In the genomic region with DNA sequence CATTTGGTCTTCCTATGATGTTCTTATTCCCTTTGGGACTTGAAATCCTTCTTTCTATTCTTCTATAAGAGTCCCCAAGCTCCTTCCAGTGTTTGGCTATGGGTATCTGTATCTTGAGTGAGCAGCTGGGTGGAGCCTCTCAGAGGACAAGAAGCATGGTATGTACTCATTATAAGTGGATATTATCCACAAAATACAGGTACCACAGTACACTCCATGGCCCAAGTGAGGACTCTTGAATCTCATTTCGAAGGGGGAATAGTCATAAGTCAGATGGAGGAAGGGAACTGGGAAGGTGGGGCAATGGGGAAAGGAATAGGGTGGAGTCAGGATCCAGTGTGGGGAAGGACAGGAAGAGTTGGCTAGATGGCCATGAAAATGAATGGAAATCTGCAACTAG, we compare ENCODE assay signal across 31 mouse cellular contexts. TPM values are rescaled to one million over a fixed set of nuclear protein-coding genes. Genes with fewer than 3 reads are reported as not detected.
"Had no signal": no experiment of that assay in that cellular context is flagged by ENCODE, and none has a peak within 500 bp of the region (broad histone marks: within the 10 kb centered on the region; RNA-seq: fewer than 3 reads in every experiment).

No protein-coding gene starts in this region.

- H3K4me2 ChIP-seq: heart, embryonic 12.5 days; hindbrain, embryonic 13.5 days; hindbrain, embryonic 15.5 days; kidney, embryonic 15.5 days; limb, embryonic 13.5 days; limb, embryonic 15.5 days had no signal

- DNase-seq: gastrocnemius, postnatal 14 days; gastrocnemius, postnatal 36 days; heart, adult 18-20 months; heart, postnatal 14 days; heart, postnatal 36 days; kidney, adult 11 months; kidney, adult 2 months; kidney, adult 9 months; kidney, postnatal 14 days; kidney, postnatal 36 days; layer of hippocampus, adult 9-11 months; layer of hippocampus, postnatal 36 days; left cerebral cortex, postnatal 4 days had no signal

- H3K4me3 ChIP-seq: heart, embryonic 10.5 days; heart, embryonic 12.5 days; hindbrain, embryonic 13.5 days; hindbrain, embryonic 15.5 days; kidney, embryonic 15.5 days; limb, embryonic 13.5 days; limb, embryonic 15.5 days had no signal

- H3K9ac ChIP-seq: heart, embryonic 12.5 days; hindbrain, embryonic 13.5 days; hindbrain, embryonic 15.5 days; kidney, embryonic 15.5 days; limb, embryonic 13.5 days; limb, embryonic 15.5 days had no signal

- ATAC-seq: hindbrain, postnatal 0 days; intestine, embryonic 16.5 days had no signal

- H3K9me3 ChIP-seq: heart, embryonic 10.5 days; heart, embryonic 12.5 days; hindbrain, embryonic 13.5 days; hindbrain, embryonic 15.5 days; kidney, embryonic 15.5 days; limb, embryonic 13.5 days; limb, embryonic 15.5 days had no signal

- H3K27ac ChIP-seq: heart, embryonic 10.5 days; hindbrain, embryonic 13.5 days; hindbrain, embryonic 15.5 days; kidney, embryonic 15.5 days; kidney, postnatal 0 days; limb, embryonic 13.5 days; limb, embryonic 15.5 days had no signal

- H3K27me3 ChIP-seq: heart, embryonic 12.5 days; hindbrain, embryonic 13.5 days; hindbrain, embryonic 15.5 days; kidney, embryonic 15.5 days; limb, embryonic 15.5 days had no signal

RNA-seq across cellular contexts. Expression of a gene that starts 10.3 kb away (rescaled TPM):
- polyA plus RNA-seq: heart, embryonic 10.5 days; heart, embryonic 12.5 days had no signal

RNA-seq across cellular contexts. Expression of a gene that starts 28.0 kb away (rescaled TPM):
- polyA plus RNA-seq: gonadal fat pad, adult 2 months; heart, embryonic 14.5 days; heart, embryonic 16.5 days; hindbrain, embryonic 11.5 days; hindbrain, embryonic 13.5 days; intestine, embryonic 14.5 days; intestine, embryonic 16.5 days; kidney, embryonic 15.5 days; kidney, postnatal 0 days; large intestine, adult 2 months; limb, embryonic 11.5 days; limb, embryonic 13.5 days; liver, adult 2 months had no signal
